Mouse (Mus musculus): ENCODE measurements around the gene Ank3. TPM values are rescaled to one million over a fixed set of nuclear protein-coding genes. Genes with fewer than 3 reads are reported as not detected.

Ank3 gene
- polyA plus RNA-seq, 1 experiment from 2014 or later, result 8.3 TPM

DNA sequence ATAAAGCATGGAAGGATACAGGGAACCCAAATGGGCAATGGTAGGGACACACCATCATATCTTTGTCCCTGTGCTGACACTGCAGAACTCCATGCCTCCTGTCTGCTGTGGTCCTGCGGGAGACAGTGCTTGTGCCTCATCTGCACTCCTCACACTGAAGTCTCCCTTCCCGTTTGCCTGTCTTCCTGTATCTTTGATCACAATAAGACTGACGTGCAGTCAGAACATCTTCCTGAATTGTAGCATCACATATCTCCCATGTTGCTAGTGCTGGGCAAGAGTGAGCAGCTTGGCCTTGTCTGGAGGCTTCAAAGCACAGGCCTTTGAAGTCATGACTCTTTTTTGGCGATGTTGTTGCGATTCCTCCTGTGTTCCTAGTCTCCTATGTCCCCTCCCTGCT is 346.3 kb downstream of the Ank3 start:
- no peak overlapping the region for H3K27ac ChIP-seq (replicated peaks)
- H3K9me3 ChIP-seq (replicated peaks), result no peaks in the 10 kb centered on the region
- no peak overlapping the region for H3K4me2 ChIP-seq
- WGBS (ENCODE audit: insufficient replicate concordance), result 53% methylated on average over 5 of the region's 5 CpGs
- no peaks in the 10 kb centered on the region for H3K4me1 ChIP-seq (replicated peaks)
- no peaks in the 10 kb centered on the region for H3K27me3 ChIP-seq
- H3K36me3 ChIP-seq (replicated peaks), result no peaks in the 10 kb centered on the region
- H3K9ac ChIP-seq, result no peak overlapping the region
- no peak overlapping the region for H3K4me3 ChIP-seq (replicated peaks)
- no peak for ATAC-seq (ENCODE audit: insufficient read depth)

DNA sequence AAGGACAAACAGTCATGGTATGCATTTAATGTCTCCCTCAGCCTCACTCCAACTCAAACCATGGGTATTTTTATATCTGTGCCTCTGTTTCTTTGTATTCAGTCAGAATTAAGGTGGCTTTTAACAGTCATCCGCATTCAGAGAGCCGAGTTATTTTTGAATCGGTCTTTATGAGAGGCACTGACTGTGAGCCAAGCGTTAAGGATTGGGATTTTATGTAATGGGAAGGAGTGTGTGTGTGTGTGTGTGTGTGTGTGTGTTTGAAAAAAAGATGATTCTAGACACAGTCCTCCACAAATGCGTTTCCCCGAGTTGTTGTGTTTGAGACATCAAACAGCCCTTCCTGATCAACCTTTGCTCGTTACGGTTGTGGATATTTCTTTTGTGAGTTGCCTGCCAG is 347.7 kb downstream of the Ank3 start:
- WGBS (ENCODE audit: insufficient replicate concordance), result 73% methylated on average over 8 of the region's 8 CpGs
- Histone ChIP-seq H3K4me2 (no peak overlapping the region), H3K4me1 (replicated peaks) (no peaks in the 10 kb centered on the region), H3K27me3 (no peaks in the 10 kb centered on the region), H3K4me3 (replicated peaks) (no peak overlapping the region), H3K9ac (no peak overlapping the region), H3K9me3 (replicated peaks) (no peaks in the 10 kb centered on the region), H3K36me3 (replicated peaks) (no peaks in the 10 kb centered on the region), H3K27ac (replicated peaks) (no peak overlapping the region)
- ATAC-seq (ENCODE audit: insufficient read depth), result no peak

DNA sequence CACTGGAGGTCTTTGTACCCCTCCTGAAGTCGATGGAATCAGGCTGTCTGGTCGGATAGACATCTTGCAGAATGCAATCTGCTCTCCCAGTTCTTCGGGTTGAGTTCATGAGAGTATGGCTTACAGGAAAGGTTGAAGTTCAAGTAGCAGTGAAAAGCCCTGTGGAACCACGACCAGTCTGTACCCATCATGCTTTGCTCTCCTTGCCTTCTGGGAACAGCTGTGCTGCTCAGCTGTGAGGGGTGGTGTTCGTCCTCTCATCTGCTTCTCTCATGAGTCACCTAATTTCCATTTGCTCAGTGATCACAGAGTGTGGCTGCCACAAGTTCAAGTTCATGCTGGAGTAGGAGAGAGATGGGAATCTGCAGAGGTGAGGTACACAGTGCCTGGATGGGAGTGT is 348.2 kb downstream of the Ank3 start:
- Histone ChIP-seq H3K4me2 (no peak overlapping the region), H3K4me1 (replicated peaks) (no peaks in the 10 kb centered on the region), H3K9ac (no peak overlapping the region), H3K9me3 (replicated peaks) (no peaks in the 10 kb centered on the region), H3K4me3 (replicated peaks) (no peak overlapping the region), H3K27ac (replicated peaks) (no peak overlapping the region), H3K27me3 (no peaks in the 10 kb centered on the region), H3K36me3 (replicated peaks) (no peaks in the 10 kb centered on the region)
- 35% methylated on average over 5 of the region's 5 CpGs for WGBS (ENCODE audit: insufficient replicate concordance)
- ATAC-seq (ENCODE audit: insufficient read depth), result no peak

DNA sequence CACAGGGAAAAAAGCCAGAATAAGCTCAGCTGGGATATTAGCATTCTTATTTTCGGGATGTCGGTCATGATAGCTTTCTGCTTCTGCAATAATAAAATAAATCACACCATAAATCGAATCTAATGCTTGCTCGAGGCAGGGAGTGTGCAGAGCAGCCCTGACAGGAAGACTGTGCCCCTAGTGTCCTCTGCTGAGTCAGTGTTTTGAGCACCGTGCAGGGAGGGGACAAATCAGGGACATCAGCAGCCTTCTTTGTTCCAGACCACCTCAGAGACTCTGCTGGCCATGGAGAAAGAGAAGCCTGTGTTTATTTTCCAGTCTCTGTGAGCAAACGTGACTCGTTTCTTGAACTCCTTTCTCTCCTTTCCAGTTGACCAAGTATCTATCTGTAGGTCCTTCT is 352.8 kb downstream of the Ank3 start:
- Histone ChIP-seq H3K27me3 (no peaks in the 10 kb centered on the region), H3K4me3 (replicated peaks) (no peak overlapping the region), H3K36me3 (replicated peaks) (no peaks in the 10 kb centered on the region), H3K4me2 (no peak overlapping the region), H3K9ac (no peak overlapping the region), H3K9me3 (replicated peaks) (no peaks in the 10 kb centered on the region), H3K4me1 (replicated peaks) (no peaks in the 10 kb centered on the region), H3K27ac (replicated peaks) (no peak overlapping the region)
- no peak for ATAC-seq (ENCODE audit: insufficient read depth)
- WGBS (ENCODE audit: insufficient replicate concordance), result 40% methylated on average over 7 of the region's 7 CpGs

DNA sequence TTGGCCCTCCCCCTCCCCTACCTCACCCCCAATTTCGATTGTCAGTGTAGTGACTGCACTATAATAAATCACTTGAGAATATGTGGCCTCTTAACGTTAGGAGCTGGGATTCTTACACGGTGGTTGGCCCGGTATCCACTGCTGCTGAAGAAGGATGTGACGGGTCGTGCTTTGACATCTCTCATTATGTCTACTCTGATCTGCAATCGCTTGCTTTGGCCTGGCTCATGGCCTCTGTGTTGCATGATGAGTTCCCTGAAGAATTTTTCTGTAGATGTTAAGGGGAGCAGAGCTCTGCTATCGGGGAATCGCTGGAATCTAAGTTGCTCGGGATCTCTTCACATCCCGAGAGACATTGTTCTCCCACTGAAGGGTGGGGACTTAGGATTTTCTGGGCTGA is 354.9 kb downstream of the Ank3 start:
- Histone ChIP-seq H3K4me2 (no peak overlapping the region), H3K4me1 (replicated peaks) (no peaks in the 10 kb centered on the region), H3K4me3 (replicated peaks) (no peak overlapping the region), H3K27ac (replicated peaks) (no peak overlapping the region), H3K9ac (no peak overlapping the region), H3K36me3 (replicated peaks) (no peaks in the 10 kb centered on the region), H3K27me3 (no peaks in the 10 kb centered on the region), H3K9me3 (replicated peaks) (no peaks in the 10 kb centered on the region)
- 68% methylated on average over 11 of the region's 11 CpGs for WGBS (ENCODE audit: insufficient replicate concordance)
- no peak for ATAC-seq (ENCODE audit: insufficient read depth)

DNA sequence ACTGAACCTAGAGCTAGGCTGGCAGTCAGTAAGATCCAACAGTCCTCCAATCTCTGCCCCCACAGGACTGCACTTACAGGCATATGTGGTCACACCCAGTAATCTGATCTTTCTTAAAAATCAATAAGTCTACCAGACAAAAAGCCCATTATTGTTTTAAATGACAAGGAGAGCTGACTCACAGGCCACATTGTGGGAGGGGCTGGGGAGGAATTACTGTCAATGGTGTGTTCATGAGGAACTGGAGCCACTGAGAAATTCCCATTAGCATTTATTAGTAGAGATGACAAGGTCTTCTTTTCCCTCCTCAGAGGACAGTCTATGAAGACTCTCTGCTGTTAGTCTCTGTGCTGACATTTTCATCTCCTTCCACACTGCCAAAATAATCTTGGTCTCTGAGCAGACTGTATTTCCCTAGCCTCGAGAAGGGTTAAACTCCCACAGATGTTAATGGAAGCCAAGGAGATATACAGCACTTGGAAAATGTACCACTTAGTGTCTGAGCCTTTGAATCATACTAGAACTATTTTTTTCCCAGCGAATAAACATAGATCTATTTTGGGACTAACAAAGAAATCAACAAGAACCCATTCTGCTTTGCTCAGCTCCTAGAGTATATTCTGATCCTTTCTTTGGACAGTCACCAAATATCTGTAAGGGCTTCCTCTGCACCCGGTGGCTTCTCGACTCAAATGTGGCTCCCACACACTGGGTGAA is 358.5 kb downstream of the Ank3 start:
- Histone ChIP-seq H3K4me1 (replicated peaks) (no peaks in the 10 kb centered on the region), H3K9me3 (replicated peaks) (no peaks in the 10 kb centered on the region), H3K27ac (replicated peaks) (no peak overlapping the region), H3K36me3 (replicated peaks) (no peaks in the 10 kb centered on the region), H3K4me2 (no peak overlapping the region), H3K27me3 (no peaks in the 10 kb centered on the region), H3K4me3 (replicated peaks) (no peak overlapping the region), H3K9ac (no peak overlapping the region)
- no peak for ATAC-seq (ENCODE audit: insufficient read depth)
- 52% methylated on average over 4 of the region's 4 CpGs for WGBS (ENCODE audit: insufficient replicate concordance)

DNA sequence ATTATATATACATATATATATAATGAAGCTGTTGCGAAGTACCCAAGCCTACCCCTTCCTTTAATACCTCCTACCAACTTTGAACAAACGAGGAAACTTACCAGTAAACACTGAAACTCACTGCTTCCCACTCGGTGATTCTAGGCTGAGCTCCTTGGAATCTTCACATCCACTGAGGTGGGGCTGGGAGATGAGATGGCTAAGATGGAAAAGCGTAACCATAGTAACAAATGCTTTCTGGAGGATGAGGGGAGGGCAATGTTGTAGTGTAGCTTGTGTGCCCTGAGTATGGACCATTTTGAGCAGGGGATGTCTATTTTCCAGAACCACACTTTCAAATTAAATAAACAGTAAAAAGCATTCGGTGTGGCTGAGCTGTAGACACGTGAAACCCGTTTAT is 364.4 kb downstream of the Ank3 start:
- Histone ChIP-seq H3K36me3 (replicated peaks) (no peaks in the 10 kb centered on the region), H3K9ac (no peak overlapping the region), H3K9me3 (replicated peaks) (no peaks in the 10 kb centered on the region), H3K4me2 (no peak overlapping the region), H3K27ac (replicated peaks) (no peak overlapping the region), H3K4me3 (replicated peaks) (no peak overlapping the region), H3K27me3 (no peaks in the 10 kb centered on the region), H3K4me1 (replicated peaks) (no peaks in the 10 kb centered on the region)
- 52% methylated on average over 7 of the region's 7 CpGs for WGBS (ENCODE audit: insufficient replicate concordance)
- no peak for ATAC-seq (ENCODE audit: insufficient read depth)

DNA sequence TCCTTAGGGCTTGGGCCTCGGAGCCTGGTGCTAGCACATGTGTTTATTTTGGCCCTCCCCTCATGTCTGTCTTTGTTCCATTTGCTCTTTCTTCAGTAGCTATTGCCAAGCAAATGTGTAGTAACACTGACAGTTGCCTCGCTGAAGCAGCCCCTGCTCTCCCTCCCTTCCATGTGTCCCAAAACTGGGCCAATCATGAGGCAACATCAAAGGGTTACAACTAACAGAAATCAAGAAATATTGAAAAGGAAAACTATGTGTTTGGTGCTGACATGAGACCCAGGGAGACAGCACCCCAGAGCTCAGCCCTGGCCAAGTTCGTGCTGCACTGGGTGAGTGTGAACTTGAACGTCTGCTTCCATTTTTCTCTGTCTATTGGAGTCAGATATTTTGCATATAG is 365.8 kb downstream of the Ank3 start:
- H3K9ac ChIP-seq, result no peak overlapping the region
- H3K36me3 ChIP-seq (replicated peaks), result no peaks in the 10 kb centered on the region
- no peaks in the 10 kb centered on the region for H3K9me3 ChIP-seq (replicated peaks)
- ATAC-seq (ENCODE audit: insufficient read depth), result no peak
- no peaks in the 10 kb centered on the region for H3K4me1 ChIP-seq (replicated peaks)
- H3K4me3 ChIP-seq (replicated peaks), result no peak overlapping the region
- 54% methylated on average over 4 of the region's 4 CpGs for WGBS (ENCODE audit: insufficient replicate concordance)
- H3K27ac ChIP-seq (replicated peaks), result no peak overlapping the region
- no peak overlapping the region for H3K4me2 ChIP-seq
- H3K27me3 ChIP-seq, result no peaks in the 10 kb centered on the region

DNA sequence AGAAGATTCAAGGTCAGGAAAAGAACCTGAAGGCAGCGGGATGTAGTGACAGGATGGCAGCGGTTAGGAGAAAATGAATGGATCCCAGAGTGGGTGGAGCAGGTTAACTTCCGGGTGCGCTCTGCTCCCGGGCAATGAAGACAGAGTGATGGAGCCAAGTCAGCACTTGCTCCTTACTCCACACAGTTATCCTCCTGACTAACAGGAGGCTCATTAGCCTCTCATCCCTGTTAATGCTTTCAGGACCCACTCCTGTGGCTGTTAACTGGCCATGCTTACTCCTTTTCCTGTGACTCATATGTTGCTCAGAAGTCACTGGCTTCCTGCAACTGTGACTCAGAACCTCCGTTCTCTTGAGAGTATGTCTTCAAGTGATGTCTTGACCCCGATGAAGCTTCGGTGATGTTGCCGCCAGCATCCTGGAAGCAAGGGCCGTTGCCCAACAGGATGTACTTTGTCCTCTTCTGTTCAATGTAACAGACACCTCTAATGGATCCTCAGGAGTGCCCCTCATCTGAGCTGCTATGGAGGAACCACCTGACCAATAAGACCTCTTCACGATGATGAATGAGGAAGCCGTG is 378.6 kb downstream of the Ank3 start:
- Histone ChIP-seq H3K4me2 (no peak overlapping the region), H3K4me3 (replicated peaks) (no peak overlapping the region), H3K27ac (replicated peaks) (no peak overlapping the region), H3K4me1 (replicated peaks) (no peaks in the 10 kb centered on the region), H3K27me3 (no peaks in the 10 kb centered on the region), H3K36me3 (replicated peaks) (no peaks in the 10 kb centered on the region), H3K9ac (no peak overlapping the region), H3K9me3 (replicated peaks) (no peaks in the 10 kb centered on the region)
- 59% methylated on average over 12 of the region's 12 CpGs for WGBS (ENCODE audit: insufficient replicate concordance)
- ATAC-seq (ENCODE audit: insufficient read depth), result no peak

DNA sequence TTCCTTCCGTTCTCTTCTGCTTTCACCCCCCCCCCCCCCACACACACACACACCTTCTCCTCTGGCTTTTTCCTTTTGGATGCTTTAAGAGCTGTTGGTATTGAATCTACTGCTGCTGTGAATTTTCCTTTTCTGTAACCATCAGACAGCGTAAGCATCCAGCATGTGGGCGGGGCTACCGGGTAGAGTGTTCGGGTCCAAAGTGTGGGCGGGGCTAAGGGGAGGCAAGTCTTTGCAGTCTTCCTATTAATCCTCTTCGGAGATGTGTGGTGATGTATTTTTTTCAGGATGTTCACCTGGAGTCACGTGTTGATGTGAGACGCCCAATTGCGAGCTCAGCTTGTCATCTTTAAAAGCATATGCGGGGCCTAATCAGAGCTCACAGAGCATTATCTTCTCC is 379.2 kb downstream of the Ank3 start:
- ATAC-seq (ENCODE audit: insufficient read depth), result no peak
- no peaks in the 10 kb centered on the region for H3K36me3 ChIP-seq (replicated peaks)
- 68% methylated on average over 11 of the region's 11 CpGs for WGBS (ENCODE audit: insufficient replicate concordance)
- no peak overlapping the region for H3K9ac ChIP-seq
- H3K4me3 ChIP-seq (replicated peaks), result no peak overlapping the region
- no peaks in the 10 kb centered on the region for H3K9me3 ChIP-seq (replicated peaks)
- H3K4me2 ChIP-seq, result no peak overlapping the region
- H3K27me3 ChIP-seq, result no peaks in the 10 kb centered on the region
- H3K27ac ChIP-seq (replicated peaks), result no peak overlapping the region
- H3K4me1 ChIP-seq (replicated peaks), result no peaks in the 10 kb centered on the region

DNA sequence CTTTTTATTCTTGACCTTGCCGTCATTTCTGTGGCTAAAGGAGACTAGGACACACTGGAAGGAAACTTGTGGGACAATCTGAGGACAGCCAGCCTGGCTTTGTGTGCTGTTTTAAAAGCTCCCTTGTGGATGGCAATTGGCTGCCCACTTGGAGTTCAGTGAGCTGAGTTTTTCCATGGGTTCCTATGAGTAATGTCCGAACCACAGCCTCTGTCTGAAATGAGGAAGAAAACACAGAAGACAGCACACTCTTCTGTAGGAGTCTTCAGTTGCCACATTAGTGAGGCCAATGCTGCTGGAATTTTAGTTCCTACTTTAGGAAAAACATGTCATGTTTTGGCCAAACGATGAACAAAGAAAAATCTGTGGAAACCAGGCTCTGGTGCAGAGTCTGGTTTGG is 380.7 kb downstream of the Ank3 start:
- no peak for ATAC-seq (ENCODE audit: insufficient read depth)
- Histone ChIP-seq H3K27ac (replicated peaks) (no peak overlapping the region), H3K36me3 (replicated peaks) (no peaks in the 10 kb centered on the region), H3K27me3 (no peaks in the 10 kb centered on the region), H3K4me3 (replicated peaks) (no peak overlapping the region), H3K9ac (no peak overlapping the region), H3K4me1 (replicated peaks) (no peaks in the 10 kb centered on the region), H3K9me3 (replicated peaks) (no peaks in the 10 kb centered on the region), H3K4me2 (no peak overlapping the region)
- WGBS (ENCODE audit: insufficient replicate concordance), result 54% methylated on average over 3 of the region's 3 CpGs

DNA sequence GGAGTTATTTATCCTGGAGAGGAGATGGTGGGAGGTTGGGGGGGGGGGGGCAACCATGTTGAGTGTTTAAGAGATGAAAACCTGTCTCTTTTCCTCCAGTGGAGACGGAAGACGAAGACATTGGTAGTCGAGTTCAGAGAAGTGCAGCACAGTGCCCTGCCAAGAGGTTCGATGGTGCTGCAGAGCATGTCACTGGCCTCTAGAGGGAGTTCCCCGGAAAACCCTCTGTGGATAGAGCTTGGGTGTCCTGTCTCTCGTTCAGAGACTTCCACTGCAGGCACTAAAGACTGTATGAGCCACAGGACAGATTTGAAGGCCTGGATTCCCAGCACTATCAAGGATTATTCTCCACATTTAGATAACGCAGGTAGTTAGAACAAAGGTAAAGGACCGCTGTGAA is 382.9 kb downstream of the Ank3 start:
- Histone ChIP-seq H3K4me1 (replicated peaks) (peaks cover 14% of the 10 kb centered on the region), H3K36me3 (replicated peaks) (no peaks in the 10 kb centered on the region), H3K27me3 (no peaks in the 10 kb centered on the region), H3K9ac (no peak overlapping the region), H3K9me3 (replicated peaks) (no peaks in the 10 kb centered on the region), H3K4me2 (no peak overlapping the region), H3K4me3 (replicated peaks) (no peak overlapping the region), H3K27ac (replicated peaks) (no peak overlapping the region)
- no peak for ATAC-seq (ENCODE audit: insufficient read depth)
- 13% methylated on average over 8 of the region's 8 CpGs for WGBS (ENCODE audit: insufficient replicate concordance)
